Mouse (Mus musculus): Measurements from ENCODE around the gene Thap7. TPM values are rescaled to one million over a fixed set of nuclear protein-coding genes. Genes with fewer than 3 reads are reported as not detected.
"Not testable (repeated sequence)": the region's sequence is repeated elsewhere in the genome, so short reads cannot be mapped to it uniquely, and the experiment has no call there.

Thap7 gene
- polyA plus RNA-seq, 1 experiment from 2014 or later: 72.0 TPM

- H3K9ac ChIP-seq (replicated peaks): peak overlapping the region; percentile 14; the same call in 1 of the 2 replicates
- H3K27ac ChIP-seq: no peak overlapping the region
- H3K4me1 ChIP-seq (replicated peaks): peaks cover 46% of the 10 kb centered on the region
- no peak for ATAC-seq (ENCODE audit: insufficient number of reproducible peaks, insufficient read depth, low FRiP score, low TSS enrichment, low read depth)
- H3K27me3 ChIP-seq: peaks cover 49% of the 10 kb centered on the region
- no peaks in the 10 kb centered on the region for H3K9me3 ChIP-seq
- no peaks in the 10 kb centered on the region for H3K36me3 ChIP-seq
- H3K4me3 ChIP-seq (replicated peaks): no peak overlapping the region
- peak overlapping the region; percentile 25 for H3K4me2 ChIP-seq
- WGBS: 0% methylated on average over 5 of the region's 5 CpGs
Measured at GRCm38 (mm10) chr16:17558811-17559210, 27.9 kb upstream of the Thap7 start.

- Histone ChIP-seq H3K4me2 (0 out of 2 replicates have a peak overlapping the region, but pooled peaks have one; percentile 25), H3K27ac (no peak overlapping the region), H3K4me1 (replicated peaks) (peaks cover 52% of the 10 kb centered on the region), H3K9me3 (no peaks in the 10 kb centered on the region), H3K9ac (replicated peaks) (no peak overlapping the region), H3K4me3 (replicated peaks) (no peak overlapping the region), H3K36me3 (no peaks in the 10 kb centered on the region), H3K27me3 (peaks cover 46% of the 10 kb centered on the region)
- ATAC-seq (ENCODE audit: insufficient number of reproducible peaks, insufficient read depth, low FRiP score, low TSS enrichment, low read depth): no peak
- 2% methylated on average over 5 of the region's 5 CpGs for WGBS
Measured at GRCm38 (mm10) chr16:17557947-17558480, 27.1 kb upstream of the Thap7 start.

DNA sequence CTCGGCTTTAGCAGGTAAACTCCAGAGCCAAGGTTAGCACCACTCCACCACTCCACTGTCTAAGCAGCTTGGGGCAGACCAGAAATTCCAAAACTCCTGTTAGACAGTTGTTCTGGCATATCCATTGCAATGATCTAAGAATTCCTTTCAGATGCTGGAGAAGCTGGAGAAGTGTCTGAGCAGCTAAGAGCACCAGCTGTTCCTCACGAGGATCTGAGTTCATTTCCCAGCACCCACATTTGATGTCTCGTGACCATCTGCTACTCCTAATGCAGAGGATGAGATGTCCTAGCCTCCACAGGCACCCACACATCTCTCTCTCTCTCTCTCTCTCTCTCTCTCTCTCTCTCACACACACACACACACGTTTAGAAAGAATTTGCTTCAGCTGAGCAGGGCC, 26.0 kb upstream of the Thap7 start:
- Histone ChIP-seq H3K4me3 (replicated peaks) (no peak overlapping the region), H3K4me2 (no peak overlapping the region), H3K9ac (replicated peaks) (no peak overlapping the region), H3K9me3 (no peaks in the 10 kb centered on the region), H3K27me3 (peaks cover 35% of the 10 kb centered on the region), H3K36me3 (no peaks in the 10 kb centered on the region), H3K27ac (no peak overlapping the region), H3K4me1 (replicated peaks) (peaks cover 49% of the 10 kb centered on the region)
- WGBS: 48% methylated on average over 4 of the region's 4 CpGs
- no peak for ATAC-seq (ENCODE audit: insufficient number of reproducible peaks, insufficient read depth, low FRiP score, low TSS enrichment, low read depth)

DNA sequence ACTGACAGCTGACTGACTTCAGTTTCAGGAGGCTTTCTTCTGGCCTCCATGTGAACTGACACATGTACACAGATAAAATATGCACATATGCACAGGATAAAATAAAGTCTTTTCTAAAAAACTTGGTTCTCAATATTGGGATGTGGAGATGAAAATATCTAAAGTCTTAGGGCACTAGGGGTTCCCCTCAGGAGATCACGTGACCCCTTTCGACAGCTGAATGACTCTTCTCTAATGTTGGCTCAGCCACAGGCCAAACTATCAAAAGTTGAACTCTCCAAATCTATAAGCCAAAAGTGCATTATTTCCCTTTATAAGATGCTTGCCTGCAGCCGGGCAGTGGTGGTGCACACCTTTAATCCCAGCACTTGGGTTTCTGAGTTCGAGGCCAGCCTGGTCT, 25.2 kb upstream of the Thap7 start:
- Histone ChIP-seq H3K27ac (no peak overlapping the region), H3K36me3 (no peaks in the 10 kb centered on the region), H3K4me1 (replicated peaks) (peaks cover 41% of the 10 kb centered on the region), H3K9ac (replicated peaks) (no peak overlapping the region), H3K27me3 (peaks cover 29% of the 10 kb centered on the region), H3K9me3 (no peaks in the 10 kb centered on the region), H3K4me2 (no peak overlapping the region), H3K4me3 (replicated peaks) (no peak overlapping the region)
- whole genome bisulfite sequencing: 78% methylated on average over 4 of the region's 4 CpGs
- no peak for ATAC-seq (ENCODE audit: insufficient number of reproducible peaks, insufficient read depth, low FRiP score, low TSS enrichment, low read depth)

DNA sequence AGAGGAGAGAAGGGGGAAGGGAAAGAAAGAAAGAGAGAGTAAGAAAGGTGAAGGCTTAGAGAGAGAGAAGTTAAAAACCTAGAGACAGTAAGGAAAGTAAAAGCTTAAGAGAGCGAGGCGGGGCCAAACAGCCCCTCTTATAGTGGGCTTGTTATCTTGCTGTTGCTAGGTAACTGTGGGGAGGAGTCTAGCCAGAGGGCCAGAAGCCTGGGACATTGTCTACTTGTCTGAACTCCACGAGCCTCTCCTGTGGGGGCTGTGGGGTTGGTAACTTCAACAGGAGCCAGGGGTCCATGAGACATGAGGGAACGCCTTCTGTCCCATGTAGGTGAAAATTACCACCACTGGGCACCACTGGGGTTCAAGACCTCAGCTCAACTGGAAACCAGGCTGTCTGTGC, 23.8 kb upstream of the Thap7 start:
- peaks cover 15% of the 10 kb centered on the region; the same call in 1 of the 2 replicates for H3K27me3 ChIP-seq
- H3K9me3 ChIP-seq; ATAC-seq (ENCODE audit: insufficient number of reproducible peaks, insufficient read depth, low FRiP score, low TSS enrichment, low read depth); H3K36me3 ChIP-seq; H3K9ac ChIP-seq (replicated peaks): not testable (repeated sequence)
- H3K4me2 ChIP-seq: peak overlapping the region; percentile 53; the same call in 1 of the 2 replicates
- H3K27ac ChIP-seq: peak overlapping the region; percentile 87
- 0 out of 2 replicates have a peak overlapping the region, but pooled peaks have one; percentile 18 for H3K4me3 ChIP-seq (replicated peaks)
- WGBS: 29% methylated on average over 4 of the region's 4 CpGs
- peaks cover 35% of the 10 kb centered on the region for H3K4me1 ChIP-seq (replicated peaks)

GRCm38 (mm10) chr16:17553910-17554685, 23.2 kb upstream of the Thap7 start:
- Histone ChIP-seq H3K36me3 (no peaks in the 10 kb centered on the region), H3K27me3 (peaks cover 9% of the 10 kb centered on the region), H3K27ac (peak overlapping the region; percentile 87), H3K4me1 (replicated peaks) (peaks cover 32% of the 10 kb centered on the region), H3K9ac (replicated peaks) (no peak overlapping the region), H3K4me2 (peak overlapping the region; percentile 53), H3K9me3 (no peaks in the 10 kb centered on the region), H3K4me3 (replicated peaks) (peak overlapping the region; percentile 18)
- WGBS: 8% methylated on average over 18 of the region's 18 CpGs
- peak; percentile 95 for ATAC-seq (ENCODE audit: insufficient number of reproducible peaks, insufficient read depth, low FRiP score, low TSS enrichment, low read depth)

GRCm38 (mm10) chr16:17552837-17553236, 21.9 kb upstream of the Thap7 start:
- no peak for ATAC-seq (ENCODE audit: insufficient number of reproducible peaks, insufficient read depth, low FRiP score, low TSS enrichment, low read depth)
- H3K4me1 ChIP-seq (replicated peaks): peaks cover 20% of the 10 kb centered on the region
- peaks cover 6% of the 10 kb centered on the region; the same call in 1 of the 2 replicates for H3K27me3 ChIP-seq
- no peak overlapping the region for H3K27ac ChIP-seq
- H3K4me3 ChIP-seq (replicated peaks): no peak overlapping the region
- H3K9ac ChIP-seq (replicated peaks): no peak overlapping the region
- H3K9me3 ChIP-seq: 0 out of 2 replicates have a peak, but pooled peaks cover under 1% of the 10 kb centered on the region
- WGBS: 75% methylated on average over 7 of the region's 7 CpGs
- no peaks in the 10 kb centered on the region for H3K36me3 ChIP-seq
- no peak overlapping the region for H3K4me2 ChIP-seq

- H3K4me2 ChIP-seq: no peak overlapping the region
- no peak for ATAC-seq (ENCODE audit: insufficient number of reproducible peaks, insufficient read depth, low FRiP score, low TSS enrichment, low read depth)
- peaks cover 3% of the 10 kb centered on the region; the same call in 1 of the 2 replicates for H3K9me3 ChIP-seq
- H3K36me3 ChIP-seq: no peaks in the 10 kb centered on the region
- H3K4me1 ChIP-seq (replicated peaks): no peaks in the 10 kb centered on the region
- H3K27me3 ChIP-seq: peaks cover 11% of the 10 kb centered on the region
- no peak overlapping the region for H3K9ac ChIP-seq (replicated peaks)
- 79% methylated on average over 2 of the region's 2 CpGs for WGBS
- H3K27ac ChIP-seq: no peak overlapping the region
- no peak overlapping the region for H3K4me3 ChIP-seq (replicated peaks)
Measured at GRCm38 (mm10) chr16:17542632-17543031, 11.7 kb upstream of the Thap7 start.

DNA sequence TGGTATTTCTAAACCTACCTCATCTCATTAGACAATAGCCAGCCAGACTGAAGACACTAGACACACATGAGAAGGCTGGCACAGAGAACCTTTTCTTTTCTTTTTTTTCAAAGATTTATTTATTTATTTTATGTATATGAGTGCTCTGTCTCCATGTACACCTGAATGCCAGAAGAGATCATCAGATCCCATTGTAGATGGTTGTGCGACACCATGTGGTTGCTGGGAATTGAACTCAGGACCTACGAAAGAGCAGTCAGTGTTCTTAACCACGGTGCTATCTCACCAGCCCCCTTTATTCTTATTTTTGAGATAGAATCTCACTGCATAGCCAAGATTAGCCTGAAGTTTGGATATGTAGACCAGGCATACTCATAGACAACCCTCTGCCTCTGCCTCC, 5.6 kb upstream of the Thap7 start:
- Histone ChIP-seq H3K27me3 (peaks cover 11% of the 10 kb centered on the region), H3K4me3 (replicated peaks) (no peak overlapping the region), H3K9ac (replicated peaks) (no peak overlapping the region), H3K9me3 (no peaks in the 10 kb centered on the region), H3K36me3 (no peaks in the 10 kb centered on the region), H3K4me2 (no peak overlapping the region), H3K4me1 (replicated peaks) (peaks cover 6% of the 10 kb centered on the region), H3K27ac (no peak overlapping the region)
- no peak for ATAC-seq (ENCODE audit: insufficient number of reproducible peaks, insufficient read depth, low FRiP score, low TSS enrichment, low read depth)
- WGBS: 86% methylated on average over 3 of the region's 3 CpGs

GRCm38 (mm10) chr16:17532676-17533329, 1.9 kb upstream of the Thap7 start:
- WGBS: 66% methylated on average over 14 of the region's 14 CpGs
- H3K27ac ChIP-seq: no peak overlapping the region
- H3K4me1 ChIP-seq (replicated peaks): peaks cover 22% of the 10 kb centered on the region
- no peak for ATAC-seq (ENCODE audit: insufficient number of reproducible peaks, insufficient read depth, low FRiP score, low TSS enrichment, low read depth)
- no peaks in the 10 kb centered on the region for H3K9me3 ChIP-seq
- no peaks in the 10 kb centered on the region for H3K27me3 ChIP-seq
- no peak overlapping the region for H3K9ac ChIP-seq (replicated peaks)
- peaks cover 20% of the 10 kb centered on the region for H3K36me3 ChIP-seq
- H3K4me3 ChIP-seq (replicated peaks): no peak overlapping the region
- H3K4me2 ChIP-seq: no peak overlapping the region

DNA sequence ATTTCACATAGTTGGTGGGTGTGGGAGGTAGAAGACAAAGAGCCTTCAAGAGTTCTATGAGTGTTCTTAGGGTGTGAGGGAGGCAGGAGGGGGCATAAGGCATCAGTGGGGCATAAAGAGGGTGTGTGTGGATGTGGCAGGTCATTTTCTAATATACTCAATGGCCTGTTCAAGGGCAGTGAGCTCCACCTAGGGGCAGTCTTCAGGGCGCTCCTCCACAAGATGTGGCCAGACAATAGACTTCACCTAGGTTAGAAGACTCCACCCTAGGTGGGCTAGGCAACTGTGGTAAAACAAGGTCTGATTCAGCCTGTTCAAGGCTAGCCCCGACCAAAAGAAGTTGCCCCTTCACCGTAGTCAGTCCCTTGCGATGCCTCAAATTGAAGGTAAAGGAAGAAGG, 1.3 kb upstream of the Thap7 start:
- no peak overlapping the region for H3K27ac ChIP-seq
- 56% methylated on average over 4 of the region's 4 CpGs for WGBS
- H3K9ac ChIP-seq (replicated peaks): no peak overlapping the region
- H3K36me3 ChIP-seq: peaks cover 26% of the 10 kb centered on the region
- no peaks in the 10 kb centered on the region for H3K27me3 ChIP-seq
- H3K4me3 ChIP-seq (replicated peaks): peak overlapping the region; percentile 68; the same call in 1 of the 2 replicates
- no peaks in the 10 kb centered on the region for H3K9me3 ChIP-seq
- ATAC-seq (ENCODE audit: insufficient number of reproducible peaks, insufficient read depth, low FRiP score, low TSS enrichment, low read depth): no peak
- H3K4me2 ChIP-seq: peak overlapping the region; percentile 81; the same call in 1 of the 2 replicates
- peaks cover 22% of the 10 kb centered on the region for H3K4me1 ChIP-seq (replicated peaks)
